Mouse (Mus musculus) forebrain, embryonic 12.5 days (tissue): ENCODE data around the gene Mogs. TPM values are rescaled to one million over a fixed set of nuclear protein-coding genes. Genes with fewer than 3 reads are reported as not detected.
A peak's percentile ranks its signal among the peaks of the same experiment; 100 is the strongest.

ENCODE experiments used
- ATAC-seq: fragments of 200-750 bp; cut with Nextera tagmentation; 2 replicates; pipeline ENCODE4 v1.8.0; 2017; ENCODE audit warnings: moderate TSS enrichment; ENCODE audit not compliant: low FRiP score
- H3K27ac ChIP-seq: fragments of 300-500 bp; sonication (generic); 2 replicates; pipeline ENCODE4 v1.5.1; 2016; ENCODE audit warnings: mild to moderate bottlenecking
- H3K27me3 ChIP-seq: fragments of 300-500 bp; sonication (generic); 2 replicates; pipeline ENCODE4 v1.6.1; 2016; ENCODE audit warnings: mild to moderate bottlenecking
- H3K36me3 ChIP-seq: fragments of 300-500 bp; sonication (generic); replicated peaks from 2 replicates; pipeline ENCODE4 v1.6.1; 2016; ENCODE audit warnings: mild to moderate bottlenecking
- H3K4me1 ChIP-seq: fragments of 300-500 bp; sonication (generic); 2 replicates; pipeline ENCODE4 v1.6.1; 2016
- H3K4me2 ChIP-seq: fragments of 300-500 bp; sonication (generic); 2 replicates; pipeline ENCODE4 v1.6.1; 2016; ENCODE audit warnings: mild to moderate bottlenecking, moderate library complexity
- H3K4me3 ChIP-seq: fragments of 300-500 bp; sonication (generic); replicated peaks from 2 replicates; pipeline ENCODE4 v1.5.1; 2016; ENCODE audit warnings: mild to moderate bottlenecking
- H3K9ac ChIP-seq: fragments of 300-500 bp; sonication (generic); 2 replicates; pipeline ENCODE4 v1.6.1; 2016; ENCODE audit warnings: mild to moderate bottlenecking
- H3K9me3 ChIP-seq: fragments of 300-500 bp; sonication (generic); 2 replicates; pipeline ENCODE4 v1.6.1; 2016
- WGBS: fragments of 180-500 bp; shearing (Covaris S2); methylation state at CpG from one replicate; pipeline ENCODE4 v1.1.7; 2016; 5-methylcytosine and 5-hydroxymethylcytosine counted together
- polyA plus RNA-seq: library from polyadenylated mRNA; unstranded; fragments of >200 nt; fragmentation: Nextera tagmentation; extraction: Ambion mirVana; gene quantifications from 2 replicates; pipeline ENCODE4 v1.2.1, GENCODE M21; 2016

Gene Mogs
- polyA plus RNA-seq, 1 experiment from 2014 or later: 38.6 TPM

GRCm38 (mm10) chr6:83118369-83118768 is 3.1 kb downstream of the Mogs start:
- Histone ChIP-seq H3K9ac (no peak overlapping the region), H3K27me3 (no peaks in the 10 kb centered on the region), H3K36me3 (peaks cover 35% of the 10 kb centered on the region), H3K4me1 (peaks cover 57% of the 10 kb centered on the region), H3K9me3 (no peaks in the 10 kb centered on the region), H3K4me2 (no peak overlapping the region), H3K27ac (peak overlapping the region; percentile 31; the same call in 1 of the 2 replicates), H3K4me3 (no peak overlapping the region)
- no peak for ATAC-seq
- 89% methylated on average over 11 of the region's 11 CpGs for WGBS

- 0 out of 2 replicates have a peak overlapping the region, but pooled peaks have one; percentile 46 for H3K27ac ChIP-seq
- peaks cover 39% of the 10 kb centered on the region for H3K36me3 ChIP-seq
- ATAC-seq: no peak
- H3K4me2 ChIP-seq: no peak overlapping the region
- H3K27me3 ChIP-seq: no peaks in the 10 kb centered on the region
- H3K4me1 ChIP-seq: peaks cover 64% of the 10 kb centered on the region
- H3K4me3 ChIP-seq: no peak overlapping the region; the same call in 1 of the 2 replicates
- 90% methylated on average over 14 of the region's 14 CpGs for WGBS
- no peaks in the 10 kb centered on the region for H3K9me3 ChIP-seq
- 0 out of 2 replicates have a peak overlapping the region, but pooled peaks have one; percentile 86 for H3K9ac ChIP-seq
Observed at GRCm38 (mm10) chr6:83118825-83119733, 3.8 kb downstream of the Mogs start.

DNA sequence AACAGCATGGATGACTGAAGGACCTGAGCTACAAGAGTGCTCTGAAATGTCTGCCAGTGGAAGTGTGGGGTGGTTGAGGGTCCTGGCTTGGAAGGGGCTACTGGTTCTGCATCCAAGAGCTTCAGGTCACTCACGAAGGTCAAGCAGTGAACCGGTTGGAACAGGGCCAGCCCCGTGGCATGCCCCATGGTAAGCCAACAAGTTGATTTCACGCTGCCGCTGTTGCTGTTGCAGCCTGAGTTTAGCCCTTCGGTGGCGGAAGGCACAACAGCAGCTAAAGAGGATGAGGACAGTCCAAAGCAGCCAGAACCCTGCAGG is 4.4 kb downstream of the Mogs start:
- no peak overlapping the region for H3K27ac ChIP-seq
- H3K4me1 ChIP-seq: peaks cover 65% of the 10 kb centered on the region
- H3K27me3 ChIP-seq: no peaks in the 10 kb centered on the region

DNA sequence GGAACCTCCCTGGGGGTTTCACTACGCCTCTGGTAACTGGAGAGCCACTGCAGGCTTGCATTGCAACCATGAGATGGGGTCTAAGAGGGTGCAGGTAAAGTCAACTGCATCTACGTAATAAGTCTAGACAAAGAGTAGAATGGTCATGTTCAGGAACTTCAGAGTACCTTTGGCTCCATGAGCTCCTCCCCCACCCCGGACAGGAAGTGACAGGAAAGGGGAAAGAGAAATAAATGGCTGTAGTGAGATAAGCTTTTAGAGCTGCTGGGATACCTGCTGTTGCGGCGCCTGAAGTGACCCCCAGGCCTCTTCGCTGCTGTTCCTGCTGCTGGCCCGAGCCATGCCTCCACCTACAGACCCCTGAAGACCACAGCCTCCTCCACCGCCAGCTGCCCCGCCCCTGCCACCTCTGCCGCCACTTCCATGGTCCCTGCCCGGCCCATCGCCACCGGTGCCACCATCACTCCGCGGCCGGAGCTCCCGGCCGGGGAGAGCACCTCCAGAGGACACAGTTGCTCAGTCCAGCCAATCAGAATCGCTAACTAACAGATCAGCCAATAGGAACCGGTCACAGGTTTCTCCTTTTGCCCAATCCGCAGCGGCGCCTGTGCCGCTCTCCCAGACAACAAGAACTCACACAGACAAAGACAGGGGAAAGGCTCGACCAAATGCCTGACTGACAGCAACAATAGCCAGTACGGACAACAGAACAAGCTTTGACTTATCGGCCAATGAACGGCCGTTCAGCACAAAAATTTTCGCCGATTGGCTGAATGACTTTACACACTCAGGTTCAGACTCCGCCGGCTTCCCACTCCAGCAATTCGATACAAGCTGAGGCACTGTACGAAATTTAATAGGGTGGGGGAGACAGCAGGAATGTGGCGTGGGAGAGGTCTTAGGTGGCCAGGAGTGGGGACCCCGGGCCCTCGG is 5.9 kb downstream of the Mogs start, which contains the start of gene Wbp1:
Gene Wbp1, minus strand, starts transcription at position 630 of the 933 bp plus-strand sequence.
- peak within 1 kb of the TSS; percentile 99 for H3K27ac ChIP-seq
- ATAC-seq: peak; percentile 94
- H3K36me3 ChIP-seq: peaks cover 39% of the 10 kb centered on the region
- peak within 1 kb of the TSS; percentile 79 for H3K4me3 ChIP-seq
- H3K9ac ChIP-seq: peak within 1 kb of the TSS; percentile 88
- no peaks in the 10 kb centered on the region for H3K9me3 ChIP-seq
- H3K4me2 ChIP-seq: peak within 1 kb of the TSS; percentile 94
- H3K27me3 ChIP-seq: no peaks in the 10 kb centered on the region
- peaks cover 60% of the 10 kb centered on the region for H3K4me1 ChIP-seq
- WGBS: under 1% methylated on average over 35 of the region's 38 CpGs

More for the DNA sequence above, 4.4 kb downstream of the Mogs start:
- no peak for ATAC-seq
- WGBS: 85% methylated on average over 7 of the region's 7 CpGs
- H3K4me3 ChIP-seq: peak overlapping the region; percentile 79
- peak overlapping the region; percentile 86; the same call in 1 of the 2 replicates for H3K9ac ChIP-seq
- peak overlapping the region; percentile 94 for H3K4me2 ChIP-seq
- H3K9me3 ChIP-seq: no peaks in the 10 kb centered on the region
- H3K36me3 ChIP-seq: peaks cover 39% of the 10 kb centered on the region

- peak overlapping the region; percentile 99 for H3K27ac ChIP-seq
- no peaks in the 10 kb centered on the region for H3K27me3 ChIP-seq
- H3K9ac ChIP-seq: peak overlapping the region; percentile 88
- WGBS: 2% methylated on average over 38 of the region's 52 CpGs
- no peak; the same call in 1 of the 2 replicates for ATAC-seq
- no peaks in the 10 kb centered on the region for H3K9me3 ChIP-seq
- H3K36me3 ChIP-seq: peaks cover 38% of the 10 kb centered on the region
- H3K4me1 ChIP-seq: peaks cover 52% of the 10 kb centered on the region
- peak overlapping the region; percentile 79 for H3K4me3 ChIP-seq
- H3K4me2 ChIP-seq: peak overlapping the region; percentile 94
Observed at GRCm38 (mm10) chr6:83121863-83122710, 6.8 kb downstream of the Mogs start.

DNA sequence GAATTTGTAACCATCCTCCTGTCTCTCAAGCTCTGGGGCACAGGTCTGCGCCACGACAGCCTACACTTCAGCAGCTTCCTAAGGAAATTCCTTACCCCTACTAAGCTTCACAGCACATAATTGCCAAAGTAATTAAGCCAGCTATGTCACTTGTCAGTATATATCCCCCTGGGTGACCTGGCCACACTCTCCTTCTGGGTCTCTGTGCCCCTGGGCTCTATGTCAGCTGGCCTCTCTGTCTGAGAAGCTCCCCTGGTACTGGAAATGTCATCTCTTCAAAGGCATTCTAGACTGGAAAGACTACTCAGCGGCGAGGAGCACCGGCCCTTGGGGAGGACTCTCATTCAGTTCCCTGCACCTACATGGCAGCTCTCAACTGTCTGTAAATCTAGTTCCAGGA is 7.7 kb downstream of the Mogs start:
- Histone ChIP-seq H3K27ac (peak overlapping the region; percentile 99), H3K4me1 (peaks cover 46% of the 10 kb centered on the region), H3K27me3 (no peaks in the 10 kb centered on the region), H3K4me2 (peak overlapping the region; percentile 94), H3K4me3 (peak overlapping the region; percentile 79), H3K36me3 (peaks cover 29% of the 10 kb centered on the region), H3K9ac (peak overlapping the region; percentile 88), H3K9me3 (no peaks in the 10 kb centered on the region)
- ATAC-seq: no peak
- 84% methylated on average over 5 of the region's 5 CpGs for WGBS

DNA sequence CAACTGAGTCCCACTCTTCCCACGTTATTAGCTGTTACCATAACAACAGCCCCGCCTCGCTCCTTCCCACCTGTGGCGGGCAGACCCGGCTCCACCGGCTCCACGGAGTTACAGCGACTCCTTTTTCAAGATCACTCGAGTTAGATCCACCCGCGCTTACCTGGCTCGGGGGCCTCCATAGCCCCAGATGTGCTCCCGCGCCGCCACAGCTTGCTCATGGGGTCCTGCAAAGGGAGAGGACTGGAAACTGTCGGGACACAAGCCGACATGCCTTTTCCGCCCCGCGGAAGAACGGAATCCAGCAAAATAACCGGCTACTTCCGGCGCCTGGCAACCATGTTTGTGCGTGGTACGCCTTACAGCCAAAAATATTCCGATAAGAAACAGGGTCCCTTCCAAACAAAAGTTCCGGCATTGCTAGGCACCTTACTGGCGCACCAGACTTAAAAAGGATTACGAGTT is 9.6 kb downstream of the Mogs start:
- WGBS: 1% methylated on average over 30 of the region's 30 CpGs
- peaks cover 36% of the 10 kb centered on the region for H3K4me1 ChIP-seq
- ATAC-seq: peak; percentile 1; the same call in 1 of the 2 replicates
- H3K27ac ChIP-seq: peak overlapping the region; percentile 71
- peak overlapping the region; percentile 74 for H3K9ac ChIP-seq
- H3K36me3 ChIP-seq: peaks cover 10% of the 10 kb centered on the region; the same call in 1 of the 2 replicates
- no peaks in the 10 kb centered on the region for H3K27me3 ChIP-seq
- no peaks in the 10 kb centered on the region for H3K9me3 ChIP-seq
- H3K4me3 ChIP-seq: peak overlapping the region; percentile 66
- peak overlapping the region; percentile 90 for H3K4me2 ChIP-seq

- Histone ChIP-seq H3K4me3 (peak within 1 kb of the TSS; percentile 66), H3K27ac (peak within 1 kb of the TSS; percentile 71), H3K27me3 (no peaks in the 10 kb centered on the region), H3K4me2 (peak within 1 kb of the TSS; percentile 90), H3K36me3 (peaks cover 10% of the 10 kb centered on the region; the same call in 1 of the 2 replicates), H3K9me3 (no peaks in the 10 kb centered on the region), H3K4me1 (peaks cover 32% of the 10 kb centered on the region), H3K9ac (peak within 1 kb of the TSS; percentile 74)
- 20% methylated on average over 5 of the region's 5 CpGs for WGBS
- ATAC-seq: no peak
Observed at GRCm38 (mm10) chr6:83125331-83125730, 10.0 kb downstream of the Mogs start, which contains the start of gene Ino80b. Ino80b (minus strand) TSS chr6:83125431.

DNA sequence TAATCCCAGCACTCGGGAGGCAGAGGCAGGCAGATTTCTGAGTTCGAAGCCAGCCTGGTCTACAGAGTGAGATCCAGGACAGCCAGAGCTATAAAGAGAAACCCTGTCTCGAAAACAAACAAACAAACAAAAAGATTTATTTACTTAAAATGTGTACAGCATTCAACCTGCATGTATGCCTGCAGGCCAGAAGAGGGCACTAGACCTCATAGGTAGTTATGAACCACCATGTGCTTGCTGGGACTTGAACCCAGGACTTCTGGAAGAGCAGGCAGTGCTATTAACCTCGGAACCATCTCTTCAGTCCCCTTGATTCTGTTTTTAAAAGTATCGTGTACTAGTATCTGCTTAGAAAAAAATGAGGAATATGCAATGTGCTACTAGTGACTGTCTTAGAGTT is 12.1 kb downstream of the Mogs start:
- Histone ChIP-seq H3K4me3 (no peak overlapping the region), H3K9ac (no peak overlapping the region), H3K36me3 (peaks cover 10% of the 10 kb centered on the region; the same call in 1 of the 2 replicates), H3K27me3 (no peaks in the 10 kb centered on the region), H3K27ac (no peak overlapping the region), H3K9me3 (no peaks in the 10 kb centered on the region), H3K4me2 (no peak overlapping the region), H3K4me1 (peaks cover 24% of the 10 kb centered on the region)
- 98% methylated on average over 5 of the region's 5 CpGs for WGBS
- no peak for ATAC-seq

- Histone ChIP-seq H3K4me2 (no peak overlapping the region), H3K27me3 (peaks cover 22% of the 10 kb centered on the region), H3K9ac (no peak overlapping the region), H3K4me1 (peaks cover 11% of the 10 kb centered on the region), H3K4me3 (no peak overlapping the region), H3K27ac (no peak overlapping the region), H3K36me3 (no peaks in the 10 kb centered on the region), H3K9me3 (no peaks in the 10 kb centered on the region)
- ATAC-seq: no peak
- 84% methylated on average over 6 of the region's 6 CpGs for WGBS
Observed at GRCm38 (mm10) chr6:83131469-83132034, 16.3 kb downstream of the Mogs start.
